Mouse (Mus musculus) spleen, embryonic (tissue): Measurements from ENCODE around the gene Akr1c19.
"Not testable (repeated sequence)": the region's sequence is repeated elsewhere in the genome, so short reads cannot be mapped to it uniquely, and the experiment has no call there.

Experiments
- CTCF ChIA-PET: fragments of 350-600 bp; sonication (Branson Sonifier 250); formaldehyde crosslinking; loops from one replicate; lab custom pipeline; 2022; lab: Charles Lee

The Akr1c19 gene

DNA sequence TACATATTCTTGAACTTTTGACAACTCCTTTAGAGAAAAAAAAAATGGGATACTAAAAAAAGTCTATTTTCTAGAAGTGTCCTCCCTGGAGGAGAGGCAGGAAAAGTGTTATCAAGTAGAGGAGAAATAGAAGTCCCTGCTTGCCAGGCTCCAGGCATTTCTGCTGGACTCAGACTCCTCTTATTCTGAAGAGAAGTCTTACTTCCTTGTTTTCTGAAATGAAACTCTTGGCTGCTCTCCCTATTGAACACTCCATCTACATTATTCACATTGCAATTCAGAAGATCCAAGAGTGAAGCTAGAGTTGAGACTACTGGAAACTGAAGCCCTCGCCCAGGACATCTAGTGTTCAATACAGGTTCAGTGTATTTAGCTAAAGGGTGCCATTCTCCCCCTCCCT, at the start of gene Akr1c19:
TSS of gene Akr1c19 (plus strand) at position 260 of the 400 bp plus-strand sequence.
- CTCF ChIA-PET: no interaction called here

GRCm38 (mm10) chr13:4181321-4181720, 47.2 kb upstream of the Akr1c19 start:
- CTCF ChIA-PET: not testable (repeated sequence)

DNA sequence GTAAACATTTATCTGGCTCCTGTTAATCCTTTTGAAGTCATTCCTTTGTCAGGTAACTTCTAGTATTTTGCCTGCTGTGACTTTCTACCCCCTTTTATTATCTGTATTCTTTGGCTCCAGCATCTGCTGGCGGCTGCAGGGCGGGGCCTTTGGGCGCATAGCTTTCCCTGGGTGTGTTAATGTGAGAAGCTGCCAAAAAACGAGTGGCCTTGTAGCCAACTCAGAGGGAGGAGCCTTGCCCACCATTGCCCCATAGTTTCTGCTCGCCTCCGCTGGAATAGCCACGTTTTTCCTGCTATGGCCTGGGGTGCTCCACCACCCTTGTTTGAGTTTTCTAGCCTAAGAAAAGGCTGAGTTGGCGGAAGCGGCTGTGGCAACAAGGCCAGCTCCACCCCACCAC, 45.4 kb upstream of the Akr1c19 start:
- CTCF ChIA-PET: no interaction called here

- CTCF ChIA-PET: not testable (repeated sequence)
These were observed 41.7 kb upstream of the Akr1c19 start for GRCm38 (mm10) chr13:4186641-4187411.

DNA sequence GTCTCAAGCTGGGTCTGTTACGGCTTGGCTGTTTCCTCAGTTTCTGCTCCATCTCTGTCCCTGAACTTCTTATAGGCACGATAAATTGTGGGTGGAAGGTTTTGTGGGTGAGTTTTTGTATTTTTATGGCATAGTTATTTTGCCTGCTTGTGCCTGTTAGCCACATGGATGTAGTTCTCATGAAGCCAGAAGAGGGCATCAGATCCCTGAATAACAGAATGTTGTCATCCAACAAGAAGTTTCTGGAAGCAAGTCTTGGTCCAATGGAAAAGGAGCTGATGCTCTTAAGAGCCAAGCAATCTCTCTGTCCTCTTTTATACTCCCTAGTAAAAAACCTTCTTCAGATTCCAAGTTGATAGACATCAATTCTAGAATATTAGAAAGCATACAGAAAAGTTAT, 40.3 kb upstream of the Akr1c19 start:
- CTCF ChIA-PET: no interaction called here

GRCm38 (mm10) chr13:4190904-4191303, 37.6 kb upstream of the Akr1c19 start, which contains the start of gene Akr1c13:
Gene Akr1c13 (plus strand): TSS chr13:4191150.
- CTCF ChIA-PET: no interaction called here

DNA sequence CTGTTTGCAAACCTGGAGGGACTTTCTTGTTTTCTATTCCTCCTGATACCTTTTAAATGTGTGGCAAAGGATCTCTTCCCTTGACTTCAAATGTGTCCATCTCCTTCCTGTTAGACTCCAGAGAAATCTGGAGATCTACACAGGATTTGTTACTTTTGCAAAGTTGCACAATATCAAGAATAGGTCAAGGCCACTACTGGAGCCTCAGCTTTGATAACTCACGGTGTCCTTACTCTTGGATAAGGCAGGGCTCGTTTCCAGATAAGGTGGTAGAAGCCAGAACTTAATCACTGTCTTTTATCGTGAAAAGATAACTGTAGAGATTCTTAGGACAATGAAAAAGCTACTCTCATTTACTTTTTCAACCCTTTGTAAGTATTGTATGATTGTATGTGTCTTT, 36.0 kb upstream of the Akr1c19 start:
- CTCF ChIA-PET: no interaction called here

- CTCF ChIA-PET: no interaction called here
These were observed 22.2 kb upstream of the Akr1c19 start for GRCm38 (mm10) chr13:4206147-4206903.

DNA sequence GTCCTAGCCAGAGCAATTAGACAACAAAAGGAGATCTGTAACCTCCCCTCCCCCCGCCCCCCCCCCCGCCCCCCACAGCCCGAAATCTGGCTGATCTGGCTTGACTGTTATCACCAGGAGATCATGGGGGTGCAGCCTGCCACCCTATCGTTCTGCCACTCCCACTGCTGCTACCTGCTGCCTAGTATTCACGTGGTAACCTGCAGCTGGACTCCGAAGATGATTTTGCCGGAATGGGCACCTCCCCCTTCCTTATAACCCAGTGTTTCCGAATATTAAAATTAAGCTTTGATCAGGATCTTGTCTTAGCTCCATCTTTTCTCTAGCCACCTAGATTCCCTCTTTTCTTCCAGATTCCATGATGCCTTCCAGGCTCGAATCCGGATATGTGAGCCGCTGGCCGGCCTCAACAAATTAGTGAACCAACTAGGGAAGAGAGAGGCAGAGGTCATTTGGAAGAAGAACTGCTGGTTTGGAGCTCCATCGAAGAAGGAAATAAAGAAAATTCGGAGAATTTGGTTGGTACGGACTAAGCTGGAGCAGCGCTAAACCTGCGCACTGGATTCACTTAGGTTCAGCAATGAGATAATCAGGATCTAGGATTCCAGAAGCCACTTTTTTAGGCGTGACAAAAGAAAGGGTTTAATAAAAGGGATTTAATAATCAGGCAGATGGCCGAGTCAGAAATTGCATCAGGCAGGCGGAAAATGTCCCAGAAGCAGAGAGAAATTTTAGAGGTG, 16.8 kb upstream of the Akr1c19 start:
- CTCF ChIA-PET: no interaction called here

- CTCF ChIA-PET: no interaction called here
These were observed 16.2 kb upstream of the Akr1c19 start for GRCm38 (mm10) chr13:4212309-4212708.

DNA sequence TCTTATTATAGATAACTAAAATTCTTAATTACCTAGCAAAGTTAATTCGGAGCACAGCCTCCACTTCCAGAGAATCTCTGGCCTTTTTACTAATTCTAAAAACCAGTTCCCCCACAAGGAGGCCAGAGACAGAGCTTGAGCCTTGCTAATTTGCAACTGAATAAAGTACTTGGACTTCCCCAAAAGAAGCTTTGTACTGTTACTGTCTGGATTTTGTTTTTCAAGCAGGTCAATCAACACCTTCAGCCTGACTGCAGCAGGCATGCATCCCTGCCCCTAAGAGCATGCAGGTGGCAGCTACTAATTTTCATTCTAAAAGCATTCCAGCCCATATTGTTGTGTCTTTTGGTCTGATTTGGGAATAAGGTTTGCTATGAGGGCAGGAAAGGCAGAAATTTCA, 13.0 kb upstream of the Akr1c19 start:
- CTCF ChIA-PET: not testable (repeated sequence)

DNA sequence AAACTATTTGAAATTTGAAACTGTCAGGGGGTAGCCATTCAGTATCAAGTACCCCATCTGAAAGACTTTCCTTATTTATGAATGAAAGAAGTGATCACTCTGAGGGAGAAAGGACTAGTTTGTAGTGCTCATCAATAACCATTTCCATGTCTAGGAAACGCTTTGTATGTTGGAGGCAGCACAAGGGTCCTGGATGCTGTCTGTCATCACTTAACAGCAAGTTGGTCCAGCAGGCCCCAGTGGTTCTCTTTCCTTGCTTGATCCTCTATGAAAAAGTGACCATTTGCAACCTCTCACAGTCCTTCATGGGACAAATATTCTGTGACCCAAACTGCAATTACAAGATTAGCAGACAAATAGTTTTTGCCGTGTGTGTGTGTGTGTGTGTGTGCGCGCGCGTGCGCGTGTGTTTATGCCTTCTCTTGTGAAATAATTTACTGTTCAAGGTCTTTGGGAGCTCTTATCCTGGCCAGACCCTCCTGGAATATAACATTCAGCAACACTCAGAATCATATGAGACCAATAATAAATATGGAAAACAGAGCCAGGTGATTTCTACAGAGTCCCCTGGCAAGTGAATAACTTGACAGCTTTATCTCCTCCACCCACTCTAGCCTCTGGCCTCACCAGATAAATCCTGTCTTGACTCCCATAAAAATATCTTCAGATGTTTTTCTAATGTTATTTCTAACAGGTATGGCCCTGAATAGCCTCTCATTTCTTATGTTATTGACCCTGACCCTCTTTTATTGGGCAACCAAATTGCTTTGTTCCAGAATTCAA, 2.5 kb downstream of the Akr1c19 start:
- CTCF ChIA-PET: no interaction called here

DNA sequence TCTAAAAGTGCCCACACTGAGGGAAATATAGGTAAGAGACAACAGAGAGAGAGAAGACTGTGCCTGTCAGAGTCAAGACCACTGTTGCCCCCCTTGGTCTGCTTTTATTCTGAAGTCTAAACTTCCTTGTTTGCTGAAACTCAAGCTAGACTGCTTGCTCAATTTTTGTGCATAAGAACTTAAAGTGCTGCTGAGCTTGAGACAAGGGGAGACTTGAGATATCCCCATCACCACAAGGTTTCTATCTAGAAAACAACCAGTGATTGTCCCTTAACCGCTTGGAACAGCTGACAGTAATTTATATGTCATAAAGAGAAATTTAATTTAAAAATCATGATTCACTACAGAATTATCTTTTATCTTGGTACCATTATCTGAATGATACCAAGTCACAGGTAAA, 4.6 kb downstream of the Akr1c19 start:
- CTCF ChIA-PET: no interaction called here

DNA sequence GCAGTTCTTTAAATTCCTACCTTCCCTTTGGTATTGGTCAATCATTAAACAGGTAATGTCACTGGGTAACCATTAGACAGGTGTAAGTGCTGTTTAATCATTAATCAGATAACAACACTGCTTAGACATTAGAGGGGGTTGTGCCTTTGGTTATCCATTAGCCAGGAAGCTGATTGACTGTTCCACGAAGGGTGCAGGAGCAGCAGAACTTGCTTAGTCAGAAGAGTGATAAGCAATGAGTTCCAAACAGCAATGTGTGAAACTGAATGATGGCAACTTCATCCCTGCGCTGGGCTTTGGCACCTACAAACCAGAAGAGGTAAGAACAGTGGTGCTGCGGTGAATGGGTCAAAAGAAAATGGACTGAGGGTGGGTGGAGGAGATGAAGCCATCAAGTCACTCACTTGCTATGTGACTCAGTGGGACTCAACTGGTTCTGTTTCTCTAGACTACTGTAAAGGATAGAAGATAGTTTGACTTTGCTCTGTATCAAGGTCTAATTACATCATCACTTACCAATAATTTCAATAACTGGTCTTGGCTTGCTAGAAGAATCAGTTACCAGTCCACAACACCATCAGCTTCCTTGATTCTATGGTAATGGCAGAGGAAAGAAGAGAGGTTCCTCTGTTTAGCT, 5.2 kb downstream of the Akr1c19 start:
- CTCF ChIA-PET: no interaction called here

GRCm38 (mm10) chr13:4244861-4245559, 16.5 kb downstream of the Akr1c19 start:
- CTCF ChIA-PET: no interaction called here

DNA sequence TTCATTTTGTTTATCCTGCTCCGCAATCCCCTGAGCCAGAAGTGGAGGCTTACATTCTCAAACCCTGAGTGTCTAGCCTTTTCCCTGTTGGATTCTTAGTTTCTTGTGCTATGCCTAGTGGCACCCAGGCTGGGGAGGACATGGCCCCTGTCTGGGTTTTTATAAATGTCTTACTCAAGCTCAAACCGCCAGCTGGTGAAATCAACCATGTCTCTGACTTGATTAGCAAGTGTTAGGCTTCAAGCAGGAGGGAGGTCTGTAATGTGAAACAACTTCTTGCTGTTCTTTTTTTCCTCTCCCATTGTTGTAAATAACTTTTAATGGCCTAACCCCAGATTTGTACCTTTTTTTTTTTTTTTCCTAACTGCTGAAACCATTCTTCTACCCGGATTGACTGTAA, 20.8 kb downstream of the Akr1c19 start:
- CTCF ChIA-PET: no interaction called here

- CTCF ChIA-PET: not testable (repeated sequence)
These were observed 28.4 kb downstream of the Akr1c19 start for GRCm38 (mm10) chr13:4256894-4257293.

DNA sequence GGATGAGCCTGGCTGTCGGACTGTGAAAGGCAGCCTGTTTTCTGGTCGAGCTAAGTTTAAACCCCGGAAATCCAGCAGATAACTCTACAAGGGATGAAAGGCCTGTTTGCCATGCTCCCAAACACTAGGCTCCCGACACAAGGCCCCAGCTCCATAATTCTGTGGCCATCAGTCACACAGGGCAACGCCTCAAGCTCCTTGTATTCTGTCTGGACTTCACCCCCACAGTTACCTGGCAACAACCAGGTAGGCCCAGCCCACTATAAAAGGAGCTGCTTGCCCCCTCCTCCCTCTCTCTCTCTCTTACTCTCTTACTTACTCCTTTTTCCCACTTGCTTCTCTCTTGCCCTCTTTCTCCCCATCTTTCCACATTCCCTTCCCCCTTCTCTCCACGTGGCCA, 28.8 kb downstream of the Akr1c19 start:
- CTCF ChIA-PET: no interaction called here

DNA sequence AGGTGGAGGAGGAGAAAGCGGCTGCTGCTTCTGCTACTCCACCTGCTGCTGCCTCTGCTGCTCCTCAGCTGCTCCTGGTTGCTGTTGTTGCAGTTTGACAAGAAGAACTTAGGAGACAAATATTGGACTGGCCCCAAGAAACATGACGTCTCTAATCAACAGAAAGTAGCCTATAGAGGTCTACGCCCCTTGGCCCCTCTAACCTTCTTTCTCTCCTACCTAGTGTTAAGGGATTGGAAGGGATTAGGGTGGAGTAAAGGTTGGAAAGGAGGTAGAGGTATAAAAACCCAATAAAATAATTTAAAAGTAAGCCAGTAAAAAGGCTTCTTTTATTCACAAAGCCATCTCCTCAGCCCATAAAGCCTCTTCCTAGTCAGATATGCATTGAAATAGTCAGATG, 36.1 kb downstream of the Akr1c19 start:
- CTCF ChIA-PET: no interaction called here

DNA sequence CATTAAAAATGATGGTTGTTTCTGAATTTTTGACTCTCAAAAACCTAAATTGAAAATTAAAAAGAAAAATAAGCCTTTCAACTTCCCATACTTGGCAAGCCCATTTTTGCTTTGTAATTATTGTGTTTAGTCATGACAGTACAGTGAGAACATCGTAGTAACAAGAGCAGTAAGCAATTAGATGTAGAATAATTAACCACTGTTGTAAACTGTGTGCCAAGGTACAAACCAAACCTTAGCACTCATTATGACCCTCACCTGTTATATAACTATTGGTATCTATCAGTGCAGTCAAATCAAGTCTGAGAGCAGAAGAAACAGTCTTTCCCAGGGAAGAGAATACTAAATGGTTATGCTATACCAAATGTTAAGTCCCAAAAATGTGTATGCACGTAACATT, 36.5 kb downstream of the Akr1c19 start:
- CTCF ChIA-PET: no interaction called here

DNA sequence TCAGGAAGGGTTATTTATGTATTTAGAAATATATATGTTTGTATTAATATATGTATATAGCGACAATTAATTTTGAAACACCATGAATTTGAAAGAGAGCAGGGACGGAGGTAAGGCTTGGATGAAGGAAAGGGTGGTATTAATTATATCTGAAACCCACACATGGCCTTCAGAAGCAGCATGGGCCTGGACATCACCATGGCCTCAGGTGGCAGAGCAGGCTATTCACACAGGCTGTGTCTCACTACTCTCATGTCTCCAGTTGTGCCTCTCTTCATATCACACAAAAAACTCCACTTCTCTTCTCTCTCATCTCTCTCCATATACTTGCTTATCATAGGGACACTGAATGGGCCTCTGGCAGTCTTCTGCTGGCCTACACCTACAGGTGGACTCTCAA, 37.0 kb downstream of the Akr1c19 start:
- CTCF ChIA-PET: not testable (repeated sequence)
